Mouse (Mus musculus) brown adipose tissue, adult 24 weeks (tissue): ENCODE data around the gene Rasgrf1. TPM values are rescaled to one million over a fixed set of nuclear protein-coding genes. Genes with fewer than 3 reads are reported as not detected.
A peak's percentile ranks its signal among the peaks of the same experiment; 100 is the strongest.
"Not testable (repeated sequence)": the region's sequence is repeated elsewhere in the genome, so short reads cannot be mapped to it uniquely, and the experiment has no call there.

Experiments
- H3K27ac ChIP-seq: fragments of 200-500 bp; replicated peaks from 2 replicates; pipeline ENCODE4 v1.5.1; 2012; ENCODE audit warnings: low read depth, mild to moderate bottlenecking, low read length
- H3K4me1 ChIP-seq: fragments of 200-500 bp; 2 replicates; pipeline ENCODE4 v1.6.1; 2012; ENCODE audit warnings: low read length, mixed read lengths; ENCODE audit not compliant: control insufficient read depth, insufficient read depth, insufficient read length
- H3K4me3 ChIP-seq: fragments of 200-500 bp; 2 replicates; pipeline ENCODE4 v1.5.1; 2012; ENCODE audit warnings: low read depth, mild to moderate bottlenecking, low read length, moderate library complexity; ENCODE audit not compliant: insufficient read depth
- polyA plus RNA-seq: library from polyadenylated mRNA; stranded (reverse); fragments of >200 nt; gene quantifications from 2 replicates; pipeline ENCODE4 v1.2.4, GENCODE M21; 2012; ENCODE audit not compliant: missing spikeins, insufficient read depth, insufficient read length

Gene Rasgrf1
- polyA plus RNA-seq, 1 experiment: not detected

DNA sequence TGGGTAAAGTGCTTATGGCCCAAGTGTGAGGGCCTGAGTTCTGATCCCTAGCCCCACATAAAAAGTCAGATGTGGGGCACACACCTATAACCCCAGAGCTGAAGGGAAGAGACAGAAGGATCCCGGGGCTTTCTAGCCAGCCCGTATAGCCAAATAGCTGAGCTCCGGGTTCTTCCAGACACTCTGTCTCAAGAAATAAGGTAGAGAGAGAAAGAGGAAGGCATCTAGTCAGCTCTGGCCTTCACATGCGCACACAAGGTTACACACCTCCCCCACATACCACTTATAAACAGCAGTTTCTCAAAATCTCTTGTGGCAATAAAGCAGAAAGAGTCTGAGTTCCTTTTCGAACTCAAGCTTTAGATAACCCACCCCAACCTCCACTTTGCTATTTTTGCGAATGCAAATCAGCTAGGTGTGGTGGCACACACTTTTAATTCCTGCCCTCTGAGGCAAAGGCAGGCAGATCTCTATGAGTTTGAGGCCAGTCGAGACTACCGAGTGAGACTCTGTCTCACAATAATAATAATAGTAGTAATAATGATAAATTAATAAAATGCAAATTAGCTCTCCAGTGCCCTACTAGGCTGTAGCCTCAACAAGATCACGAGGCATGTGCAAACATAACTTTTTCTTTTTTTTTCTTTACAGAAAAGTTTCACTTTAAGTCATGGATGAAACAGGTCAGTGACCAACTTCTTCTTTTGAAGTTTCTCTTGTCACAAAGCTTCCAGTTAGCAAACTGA, 150.3 kb downstream of the Rasgrf1 start:
- no peak overlapping the region for H3K4me3 ChIP-seq
- H3K27ac ChIP-seq: peak overlapping the region; percentile 41
- H3K4me1 ChIP-seq: no peaks in the 10 kb centered on the region

DNA sequence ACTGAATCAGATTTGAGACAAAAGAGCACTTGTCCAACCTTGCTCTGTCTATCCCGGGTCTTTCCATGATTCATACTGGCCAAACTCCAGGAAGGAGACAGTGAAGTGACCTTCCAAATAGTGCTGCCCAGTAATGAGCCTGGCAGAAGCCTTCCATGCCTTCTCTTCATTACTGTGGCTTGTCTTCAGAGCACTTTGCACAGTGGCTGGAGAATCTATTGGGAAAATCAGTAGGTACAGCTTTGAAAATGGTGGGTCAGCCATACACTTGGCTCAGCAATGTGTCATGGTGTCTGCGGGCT, 150.8 kb downstream of the Rasgrf1 start:
- Histone ChIP-seq H3K4me3 (no peak overlapping the region), H3K27ac (peak overlapping the region; percentile 43), H3K4me1 (no peaks in the 10 kb centered on the region)

GRCm38 (mm10) chr9:90060932-90061331, 151.2 kb downstream of the Rasgrf1 start:
- not testable (repeated sequence) for H3K4me1 ChIP-seq, H3K4me3 ChIP-seq
- H3K27ac ChIP-seq: peak overlapping the region; percentile 43; the same call in 1 of the 2 replicates

GRCm38 (mm10) chr9:90067341-90067740, 157.6 kb downstream of the Rasgrf1 start:
- Histone ChIP-seq H3K4me3 (no peak overlapping the region), H3K4me1 (no peaks in the 10 kb centered on the region), H3K27ac (no peak overlapping the region)

GRCm38 (mm10) chr9:90068786-90069185, 159.1 kb downstream of the Rasgrf1 start:
- H3K4me1 ChIP-seq: no peaks in the 10 kb centered on the region
- no peak overlapping the region for H3K4me3 ChIP-seq
- H3K27ac ChIP-seq: no peak overlapping the region

DNA sequence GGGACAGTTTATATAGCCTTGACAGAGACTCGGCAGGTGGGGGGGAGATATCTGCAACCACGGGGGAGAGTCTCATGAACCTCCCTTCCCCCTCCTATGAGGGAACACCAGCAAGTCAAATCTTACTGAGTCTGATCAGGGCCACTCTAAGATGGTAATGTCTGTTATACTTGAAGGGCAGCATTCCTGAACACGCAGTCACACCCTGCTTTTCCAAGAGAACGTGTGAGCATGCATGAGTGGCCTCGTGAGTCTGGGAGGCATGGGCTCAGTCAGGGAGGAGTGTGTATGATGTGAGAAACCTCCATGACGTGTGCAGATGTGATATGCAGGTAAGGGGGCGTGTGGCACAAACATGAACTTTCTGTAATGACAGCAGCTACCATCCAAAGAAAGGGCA, 159.8 kb downstream of the Rasgrf1 start:
- Histone ChIP-seq H3K4me1 (no peaks in the 10 kb centered on the region), H3K27ac (no peak overlapping the region), H3K4me3 (no peak overlapping the region)

DNA sequence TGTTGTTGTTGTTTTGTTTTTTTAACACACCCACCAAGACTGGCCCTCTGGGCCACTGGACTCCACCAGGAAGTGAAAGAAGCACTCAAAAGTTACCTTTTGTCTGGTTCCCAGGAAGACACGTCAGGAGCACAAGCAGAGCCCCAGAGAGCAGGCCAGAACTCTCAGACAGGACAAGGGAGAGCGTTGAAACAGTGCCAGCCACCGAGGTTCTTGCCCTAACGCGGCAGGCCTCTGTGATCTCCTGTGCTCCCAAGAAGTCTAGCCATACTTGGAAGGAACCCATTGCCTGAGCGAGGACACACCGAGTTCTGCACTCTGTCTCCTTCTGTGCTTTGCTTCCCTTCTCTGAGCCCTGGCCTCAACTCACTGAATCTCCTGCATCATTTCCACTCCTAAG, 160.5 kb downstream of the Rasgrf1 start:
- Histone ChIP-seq H3K4me3 (no peak overlapping the region), H3K4me1 (no peaks in the 10 kb centered on the region), H3K27ac (no peak overlapping the region)

DNA sequence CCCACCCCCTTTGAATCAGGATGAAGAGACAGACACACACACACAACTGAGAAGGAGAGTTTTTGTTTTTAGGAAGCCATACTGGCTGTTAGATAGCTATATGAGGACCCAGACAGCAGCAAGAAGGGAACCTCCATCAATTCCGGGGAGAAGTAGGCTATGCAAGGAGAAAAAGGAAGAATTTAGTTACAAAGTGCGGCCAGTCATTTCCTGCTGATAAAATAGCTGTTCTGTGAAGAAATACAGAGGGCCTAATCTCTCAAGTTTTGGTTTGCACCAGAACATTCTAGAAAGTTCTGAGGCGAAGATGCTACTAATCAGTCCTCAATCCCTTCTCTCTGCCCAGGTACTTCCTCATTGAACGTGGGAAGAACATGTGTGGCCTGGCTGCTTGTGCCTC, 165.6 kb downstream of the Rasgrf1 start:
- Histone ChIP-seq H3K27ac (no peak overlapping the region), H3K4me3 (no peak overlapping the region), H3K4me1 (no peaks in the 10 kb centered on the region)

- Histone ChIP-seq H3K4me3 (no peak overlapping the region), H3K4me1 (no peaks in the 10 kb centered on the region), H3K27ac (no peak overlapping the region)
Measured at GRCm38 (mm10) chr9:90076131-90076530, 166.4 kb downstream of the Rasgrf1 start.

Other genes starting within 250 kb of the Rasgrf1 start
- 34.1 and 35.1 TPM in 2 replicates for gene Tmed3, start 204.8 kb upstream of the Rasgrf1 start, polyA plus RNA-seq
- not detected in 2 replicates for gene Ankrd34c, start 171.4 kb upstream of the Rasgrf1 start, polyA plus RNA-seq
- gene Ctsh, start 144.2 kb downstream of the Rasgrf1 start, polyA plus RNA-seq: 22.4 and 24.0 TPM in 2 replicates
- gene Morf4l1, start 204.9 kb downstream of the Rasgrf1 start, polyA plus RNA-seq: 242 and 410 TPM in 2 replicates